Mouse (Mus musculus) spleen, postnatal 4 days (tissue): ENCODE measurements around the gene Lhfp.
"Not testable (repeated sequence)": the region's sequence is repeated elsewhere in the genome, so short reads cannot be mapped to it uniquely, and the experiment has no call there.

Experiments used
- DNase-seq, 2 experiments: peaks; one replicate each; pipeline ENCODE4 v3.0.0; 2022; ENCODE audit warnings: low spot score in 2 of 2

Gene Lhfp

DNA sequence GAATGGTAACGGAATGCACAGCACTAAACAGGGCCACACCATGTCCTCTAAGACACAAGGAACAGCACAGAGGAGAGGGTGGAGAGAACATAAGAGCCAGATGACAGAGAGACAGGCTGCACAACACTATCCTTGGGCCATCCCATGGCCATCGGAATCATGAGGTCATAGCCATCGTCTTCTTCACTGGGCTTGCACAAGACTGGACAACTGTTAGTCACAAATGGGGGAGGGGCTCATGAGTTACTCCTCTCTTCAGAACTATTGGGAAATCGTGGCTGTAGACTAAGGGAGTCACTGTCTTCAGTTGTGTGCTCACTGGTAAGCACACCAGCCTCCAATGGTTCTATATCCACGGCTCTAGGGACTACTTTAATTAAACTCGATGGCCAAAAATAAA is 224.8 kb downstream of the Lhfp start:
- DNase-seq = no peak

DNA sequence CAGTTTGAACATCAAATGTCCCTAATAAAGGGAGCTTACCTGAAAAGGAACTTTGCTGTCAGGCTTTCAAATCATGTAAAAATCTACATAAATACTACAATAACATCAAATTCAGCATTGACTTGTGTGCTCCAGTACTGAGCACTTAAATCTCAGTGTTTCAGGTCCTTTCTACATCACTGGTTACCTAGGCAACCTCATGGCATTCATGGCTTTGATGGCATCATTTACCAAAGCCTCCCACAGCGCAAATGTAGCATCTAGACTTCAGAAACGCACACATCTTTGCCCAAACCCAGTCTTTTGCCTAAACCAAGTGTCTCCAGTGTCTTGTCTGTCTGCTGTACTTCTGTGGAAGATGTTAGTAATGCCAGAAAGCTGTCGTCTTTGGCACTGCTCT is 225.7 kb downstream of the Lhfp start:
- no peak for DNase-seq

DNA sequence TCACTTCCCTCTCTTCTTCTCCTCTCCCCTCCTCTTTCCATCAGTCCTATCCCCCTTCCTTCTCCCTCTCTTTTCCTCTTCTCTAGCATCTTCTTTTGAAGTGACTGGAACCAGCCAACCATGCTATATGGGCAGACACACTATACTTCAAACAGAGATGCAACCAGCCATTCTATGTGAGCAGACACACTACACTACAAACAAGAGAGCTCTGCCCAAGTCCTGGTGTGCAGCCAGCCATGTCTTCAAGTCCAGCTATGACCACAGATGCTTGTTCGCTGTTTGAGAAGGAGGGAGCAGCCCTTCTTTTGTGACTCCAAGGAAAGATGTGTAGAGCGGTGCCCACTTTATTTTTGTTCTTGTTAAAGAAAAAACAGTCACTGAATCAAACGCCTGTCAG is 231.9 kb downstream of the Lhfp start:
- no peak for DNase-seq

DNA sequence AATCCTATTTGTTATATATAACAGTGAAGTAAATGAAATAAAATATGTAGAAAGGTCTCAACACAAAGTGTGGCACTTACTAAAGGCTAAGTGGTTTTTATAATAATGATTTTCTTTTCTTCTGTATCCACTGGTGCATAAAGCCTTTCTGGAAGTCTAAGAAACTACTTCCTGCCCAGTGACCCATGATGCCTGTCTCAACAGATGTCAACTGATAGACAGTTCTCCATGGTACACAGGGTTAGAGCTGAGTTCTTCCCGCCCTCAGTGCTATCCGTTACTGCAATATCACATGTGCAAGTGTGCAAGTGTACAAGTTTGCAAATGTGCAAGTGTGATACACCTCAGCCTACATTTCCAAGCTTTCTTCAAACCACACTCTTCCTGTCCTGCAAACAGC is 236.7 kb downstream of the Lhfp start:
- no peak for DNase-seq

DNA sequence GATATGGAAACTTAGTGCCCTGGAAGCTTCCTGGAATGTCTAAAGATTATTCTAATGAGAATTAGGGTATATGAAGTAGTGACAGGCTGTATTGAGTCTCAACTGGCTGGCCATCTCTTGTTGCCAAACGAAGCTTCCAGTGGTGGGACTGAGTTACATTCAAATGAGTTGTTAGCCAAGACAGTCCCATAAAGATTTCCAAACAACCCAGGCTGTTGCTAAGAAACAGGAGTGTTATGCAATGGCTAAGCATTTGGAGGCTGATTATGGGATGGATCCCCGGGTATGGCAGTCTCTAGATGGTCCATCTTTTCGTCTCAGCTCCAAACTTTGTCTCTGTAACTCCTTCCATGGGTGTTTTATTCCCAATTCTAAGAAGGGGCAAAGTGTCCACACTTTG is 240.7 kb downstream of the Lhfp start:
- not testable (repeated sequence) for DNase-seq

DNA sequence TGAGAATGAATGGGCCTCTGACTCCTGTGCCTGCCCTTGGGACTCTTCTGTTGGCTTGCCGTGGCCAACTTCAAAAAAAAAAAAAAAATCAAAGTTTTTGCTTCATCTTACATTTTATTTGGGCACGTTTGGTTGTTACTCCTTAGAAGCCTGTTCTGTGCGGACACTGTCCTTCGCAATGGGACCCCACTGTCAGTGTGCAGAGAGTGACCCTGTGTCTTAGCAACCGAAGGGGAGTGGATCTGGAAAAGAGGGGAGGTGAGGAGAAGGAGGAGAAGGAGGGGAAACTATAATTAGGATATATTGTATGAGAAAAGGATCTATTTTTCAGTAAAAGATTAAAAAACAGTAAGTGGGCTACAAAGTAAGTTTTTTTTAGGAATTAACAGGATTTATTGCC is 242.7 kb downstream of the Lhfp start:
- no peak for DNase-seq

DNA sequence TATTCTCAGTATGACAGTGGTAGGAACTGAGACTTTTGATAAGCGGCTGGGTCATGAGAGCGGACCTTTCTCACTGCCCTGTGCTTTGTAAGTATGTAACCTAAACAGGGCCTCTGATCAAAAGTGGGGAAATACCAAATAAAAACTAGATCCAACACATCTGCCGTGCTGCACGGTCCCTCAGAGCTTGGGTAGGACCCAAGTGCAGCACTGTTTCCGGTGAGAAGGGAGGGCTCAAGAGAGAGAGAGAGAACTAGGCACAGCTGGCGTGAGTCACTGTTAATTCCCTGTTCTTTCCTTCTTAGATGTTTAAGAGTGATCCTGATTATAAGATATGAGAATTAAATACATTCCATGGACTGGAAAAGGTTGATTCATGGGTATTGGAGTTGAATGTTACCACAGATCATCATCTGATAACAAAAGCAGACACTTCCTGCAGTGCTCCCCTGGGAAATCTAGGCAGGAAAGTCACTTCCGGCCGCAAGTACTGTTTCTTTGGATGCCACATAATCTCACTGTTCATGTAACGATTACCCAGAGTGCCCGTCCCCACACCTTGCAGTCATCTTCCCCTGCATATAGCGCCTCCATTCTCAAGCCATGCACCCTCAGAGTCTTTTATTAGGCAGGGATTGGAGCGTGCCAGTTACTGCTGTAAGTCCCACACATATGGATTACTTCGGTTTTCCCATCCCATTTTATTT is 243.3 kb downstream of the Lhfp start:
- DNase-seq = no peak

DNA sequence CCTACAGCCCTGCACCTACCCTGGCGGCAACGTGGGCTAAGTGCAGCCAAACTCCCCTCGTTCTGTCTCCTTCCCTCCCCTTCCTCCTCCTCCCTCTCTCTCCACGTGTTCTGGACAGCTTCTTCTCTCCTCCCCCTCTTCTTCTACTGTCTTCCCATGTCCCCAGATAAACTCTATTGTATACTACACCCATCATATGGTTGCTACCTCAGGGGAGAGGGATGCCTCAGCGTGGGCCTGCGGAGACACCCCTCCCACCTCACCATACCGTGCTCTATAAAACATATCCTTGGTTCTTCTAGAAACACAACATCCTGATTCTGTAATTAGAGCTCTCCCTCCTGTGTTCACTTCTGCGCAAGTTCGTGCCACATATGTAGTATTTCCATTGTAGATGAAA is 247.3 kb downstream of the Lhfp start:
- no peak for DNase-seq

DNA sequence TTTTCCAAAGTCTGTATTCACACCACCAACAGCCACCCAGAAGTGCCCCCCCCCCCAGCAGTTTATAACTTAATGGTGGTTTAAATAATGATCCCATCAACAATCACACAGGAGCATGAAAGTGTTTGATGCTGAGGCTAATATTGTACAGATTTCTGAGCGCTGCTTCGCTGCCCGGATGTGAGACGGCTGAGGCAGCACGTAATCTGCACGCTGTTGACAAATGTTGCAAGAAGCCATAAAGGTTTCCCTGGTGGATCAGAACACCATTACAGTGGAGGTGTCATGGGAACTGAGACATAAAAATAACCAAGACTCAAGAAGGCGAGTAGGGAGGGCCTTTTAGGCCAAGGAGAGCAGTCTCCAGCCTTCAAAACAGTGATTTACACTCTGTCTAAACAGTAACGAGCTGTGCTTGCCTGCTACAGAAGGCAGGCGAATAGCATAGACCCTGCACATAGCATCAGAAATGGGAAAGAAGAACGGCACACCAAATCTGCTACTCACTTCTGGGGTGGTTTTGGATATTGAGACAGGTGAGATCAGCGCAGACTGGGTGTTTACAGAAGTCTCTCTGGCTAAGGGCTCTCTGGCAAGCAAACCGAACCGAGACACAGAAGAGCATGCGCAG is 248.4 kb downstream of the Lhfp start:
- no peak for DNase-seq

DNA sequence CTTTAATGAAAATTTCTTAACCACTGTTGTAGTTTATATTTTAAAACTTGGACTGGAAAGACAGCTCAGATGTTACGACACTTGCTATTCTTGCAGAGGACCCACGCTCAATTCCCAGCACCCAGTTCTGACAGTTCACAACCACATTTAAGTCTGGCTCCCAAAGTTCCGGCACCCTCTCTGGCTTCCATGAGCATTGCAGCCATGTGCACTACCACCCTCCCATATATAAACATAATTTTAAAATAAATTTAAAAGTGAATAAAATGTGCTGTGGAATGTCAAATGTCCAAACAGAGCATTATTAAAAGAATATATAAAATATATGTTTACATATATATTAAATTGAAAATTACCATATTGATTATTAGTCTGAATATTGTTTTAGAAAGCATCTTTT is 249.9 kb downstream of the Lhfp start:
- DNase-seq = no peak

DNA sequence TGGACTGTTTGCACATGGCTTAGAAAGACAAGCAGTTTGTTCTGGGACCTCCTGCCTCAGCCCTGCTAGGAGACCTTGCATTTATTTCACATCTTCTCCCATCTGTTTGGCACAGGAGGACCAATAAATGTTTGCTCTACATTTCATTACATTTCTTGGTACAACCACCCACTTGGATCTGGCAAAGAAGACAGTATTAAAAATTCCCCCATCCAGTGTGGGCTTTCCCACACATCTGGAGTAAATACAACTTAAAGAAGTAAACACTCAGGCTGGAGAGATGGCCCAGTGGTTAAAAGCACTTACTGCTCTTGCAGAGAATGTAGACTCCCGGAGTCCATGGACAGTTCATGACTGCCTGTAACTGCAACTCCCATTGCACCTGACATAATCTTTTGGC is 250.6 kb downstream of the Lhfp start:
- DNase-seq = no peak

DNA sequence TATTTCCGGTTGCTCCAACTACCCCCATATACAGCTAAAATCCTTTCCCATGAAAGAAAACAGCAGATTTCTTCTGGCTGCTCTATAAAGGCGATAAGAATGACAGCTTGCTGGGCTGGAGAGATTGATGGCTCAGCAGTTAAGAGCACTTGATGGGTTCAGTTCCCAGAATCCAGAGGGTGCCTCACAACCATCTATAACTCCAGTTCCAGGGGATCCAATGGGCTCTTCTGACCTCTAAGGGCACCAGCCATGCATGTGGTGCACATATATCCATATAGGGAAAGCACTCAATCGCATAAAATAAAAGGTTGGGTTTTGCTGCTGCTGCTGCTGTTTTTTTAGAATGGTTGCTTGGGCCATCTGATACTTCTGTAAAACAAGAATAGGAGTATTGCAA is 251.1 kb downstream of the Lhfp start:
- no peak for DNase-seq

DNA sequence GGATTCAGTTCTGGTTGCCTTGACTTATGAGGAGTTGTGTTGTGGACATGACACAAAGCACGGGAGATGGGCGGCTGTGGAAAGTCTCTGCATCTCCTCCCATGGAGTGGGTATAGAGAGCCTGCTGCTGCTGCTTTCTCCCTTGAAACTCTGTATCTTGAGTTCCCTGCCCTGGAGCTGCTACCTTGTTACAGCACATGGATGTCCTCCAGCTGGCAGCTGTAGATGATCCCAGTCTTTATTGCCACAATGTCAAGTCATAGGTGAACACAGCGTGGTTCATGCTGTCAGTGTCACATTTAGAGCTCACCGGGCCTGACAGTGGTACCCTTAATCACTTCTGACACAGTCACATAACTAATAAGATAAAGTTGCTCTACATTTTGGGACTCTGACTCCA is 251.7 kb downstream of the Lhfp start:
- no peak for DNase-seq

DNA sequence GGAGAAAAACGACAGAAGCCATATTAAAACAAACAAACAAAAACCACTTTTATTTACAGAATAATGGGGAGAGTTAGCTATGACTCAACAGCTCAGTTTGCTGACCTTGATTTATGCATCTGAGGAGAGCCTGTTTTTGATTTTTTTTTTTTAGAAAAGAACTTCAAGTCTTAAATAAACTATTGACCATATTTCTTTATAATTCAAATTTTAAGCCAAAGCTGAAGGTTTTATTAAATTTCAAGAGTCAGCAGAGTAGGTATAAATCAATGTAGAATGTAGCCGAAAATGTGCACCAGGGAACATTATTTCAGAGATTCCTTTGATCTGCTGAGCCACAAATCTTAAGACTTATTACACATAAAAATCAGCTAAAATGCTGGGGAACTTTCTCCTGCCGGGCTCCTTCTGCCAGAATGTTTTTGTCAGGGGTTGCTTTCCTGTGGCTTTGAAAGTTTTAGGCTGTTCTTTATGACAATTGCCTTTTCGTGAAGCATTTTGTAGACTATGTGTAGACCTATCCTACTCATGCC is 252.6 kb downstream of the Lhfp start:
- no peak for DNase-seq

DNA sequence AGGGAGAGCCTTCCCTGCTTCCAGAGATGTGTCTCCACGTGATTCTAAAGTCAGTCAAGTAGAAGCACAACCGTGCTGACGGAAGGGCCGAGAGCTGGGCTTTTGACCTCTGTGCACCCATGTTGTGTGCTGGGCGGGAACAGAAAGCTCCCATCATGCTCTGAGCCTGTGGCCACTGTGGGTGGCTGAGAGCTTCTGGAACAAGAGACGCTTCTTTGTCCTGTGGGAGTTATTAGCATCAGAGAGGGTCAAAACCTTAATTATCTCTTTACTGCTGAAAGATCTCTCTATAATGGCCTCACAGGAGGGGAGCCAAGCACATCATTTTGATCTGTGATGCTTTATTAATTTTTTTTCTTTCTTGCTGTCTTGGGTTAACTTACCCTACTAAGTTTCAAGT is 253.5 kb downstream of the Lhfp start:
- DNase-seq = no peak

DNA sequence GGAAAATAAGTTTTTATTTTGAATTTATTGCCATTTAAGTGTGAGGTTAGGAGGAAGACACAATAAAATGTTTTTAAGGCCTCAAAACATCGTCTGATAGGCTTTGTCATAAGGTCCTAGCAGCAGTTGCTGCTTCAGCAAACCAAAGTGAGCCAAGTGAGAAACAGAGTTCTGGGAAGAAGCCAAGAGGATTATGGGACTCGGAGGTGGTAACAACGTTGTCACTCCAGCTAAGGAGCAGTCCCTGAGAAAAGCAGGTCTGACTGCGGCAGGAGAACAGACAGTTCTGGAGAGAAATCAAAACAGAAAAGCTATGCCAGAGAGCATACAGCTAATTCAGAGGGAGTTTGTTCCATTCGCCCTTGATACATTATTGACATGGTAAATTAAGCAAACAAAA is 260.5 kb downstream of the Lhfp start:
- DNase-seq = no peak

DNA sequence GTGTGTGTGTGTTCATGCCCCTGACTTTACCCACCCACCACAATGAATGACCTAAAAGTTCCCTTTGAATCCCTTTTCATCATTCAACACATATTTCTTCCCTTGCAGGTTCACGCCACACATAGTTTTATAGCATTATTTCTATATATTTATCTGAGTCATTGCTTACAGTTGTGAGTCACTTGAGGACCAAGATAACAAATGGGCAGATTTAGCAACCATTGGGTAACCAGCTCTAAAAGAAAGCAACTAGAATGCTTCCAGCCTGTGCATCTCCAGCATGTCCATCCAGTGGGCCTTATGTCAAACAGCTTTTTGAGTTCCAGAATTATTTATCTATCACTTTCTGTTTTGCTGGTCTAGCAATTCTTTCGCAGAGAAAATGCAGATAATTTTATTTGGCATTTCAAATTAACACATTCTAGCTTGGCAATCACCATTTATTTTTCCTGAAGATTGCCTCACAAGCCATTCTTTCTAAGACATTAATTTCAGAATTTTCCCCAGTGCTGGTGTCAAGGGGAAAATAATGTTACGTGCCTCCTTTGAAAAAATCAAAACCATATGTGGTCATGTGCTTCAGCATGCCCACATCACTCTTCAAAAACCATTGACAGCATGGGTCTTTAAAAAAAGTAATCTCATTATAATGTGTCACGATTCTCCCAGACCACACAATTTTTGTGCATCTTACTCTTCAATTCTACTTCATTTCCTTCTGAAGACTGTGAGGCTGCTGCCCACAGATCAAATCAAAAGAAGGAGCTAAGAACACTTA is 263.0 kb downstream of the Lhfp start:
- peak in 1 of 2 experiments; percentile 8 for DNase-seq

DNA sequence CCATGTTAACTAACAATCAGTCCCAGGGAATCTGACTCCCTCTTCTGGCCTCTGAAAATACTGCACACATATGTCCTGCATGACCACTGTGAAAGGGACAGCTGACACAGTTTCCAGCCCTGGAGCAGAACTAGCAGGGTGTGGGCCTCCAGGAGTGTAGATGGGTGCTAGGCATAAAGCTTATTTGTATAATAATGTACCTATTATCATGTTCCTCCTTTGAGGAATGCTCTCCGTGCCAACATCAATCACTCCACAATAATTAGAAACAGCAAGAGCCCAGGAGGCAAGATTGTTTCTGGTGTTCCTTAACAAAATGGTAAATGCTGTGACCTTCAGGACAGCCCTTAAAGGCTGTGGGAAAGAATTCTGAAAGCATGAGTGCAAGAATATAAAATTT is 264.5 kb downstream of the Lhfp start:
- no peak for DNase-seq

DNA sequence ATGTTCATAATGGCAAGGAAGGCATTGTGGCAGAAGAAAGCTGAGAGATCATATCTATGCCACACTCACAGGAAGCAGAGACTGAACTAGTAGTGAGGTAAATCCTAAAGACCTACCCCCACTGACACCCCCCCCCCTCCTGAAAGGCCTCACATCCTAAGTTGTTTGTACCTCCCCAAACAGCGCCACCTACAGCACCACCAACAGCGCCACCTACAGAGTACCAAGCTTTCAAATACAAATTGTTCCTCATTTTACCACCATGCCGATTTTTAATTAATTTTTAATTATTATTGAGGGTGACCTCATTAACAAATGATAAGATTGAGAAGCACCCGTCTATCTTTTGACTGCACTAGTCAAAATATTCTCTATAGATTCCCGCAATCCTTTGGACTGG is 267.3 kb downstream of the Lhfp start:
- DNase-seq = no peak

DNA sequence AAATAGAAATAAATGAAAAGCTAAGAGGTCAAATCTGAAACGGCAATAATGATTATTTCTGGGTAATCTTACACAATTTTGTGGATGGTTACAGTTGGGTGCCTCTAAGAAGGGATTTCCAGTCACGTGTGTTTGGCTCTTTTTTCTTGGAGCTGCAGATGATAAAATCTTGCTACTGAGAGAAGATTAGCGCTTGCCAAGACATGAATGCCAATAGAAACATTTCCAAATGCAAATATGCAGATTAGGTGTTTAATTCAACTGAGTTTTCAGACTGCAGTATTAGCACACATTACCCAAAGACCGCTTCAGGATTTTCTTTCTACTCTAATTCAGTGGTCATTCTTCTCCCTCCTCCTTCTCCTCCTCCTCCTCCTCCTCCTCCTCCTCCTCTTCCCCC is 268.8 kb downstream of the Lhfp start:
- no peak for DNase-seq

DNA sequence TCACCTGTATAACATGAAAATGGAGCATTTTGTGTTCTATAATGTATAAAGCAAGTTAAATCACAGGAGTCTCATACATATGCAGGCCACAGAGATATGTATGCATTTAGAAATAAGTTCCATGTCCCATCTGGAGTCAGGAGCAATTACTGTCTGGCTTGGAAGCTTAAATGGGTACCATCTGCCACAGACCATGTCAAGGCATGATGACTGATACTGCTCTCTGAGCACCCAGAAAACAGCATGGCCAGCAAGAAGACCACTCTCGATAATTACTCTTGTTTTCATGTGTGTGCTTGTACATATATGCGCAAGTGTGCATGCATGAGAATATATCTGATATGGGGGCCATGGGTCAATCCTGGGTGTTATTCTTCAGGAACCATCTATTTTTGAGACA is 269.3 kb downstream of the Lhfp start:
- DNase-seq = no peak
